Mouse (Mus musculus) ovary, adult 18-20 months (tissue): Measurements from ENCODE around the gene Hsph1.
A peak's percentile ranks its signal among the peaks of the same experiment; 100 is the strongest.

Experiments used
- DNase-seq: peaks from one replicate; pipeline ENCODE4 v3.0.0; 2022; ENCODE audit warnings: low spot score, mixed read lengths

Gene Hsph1

DNA sequence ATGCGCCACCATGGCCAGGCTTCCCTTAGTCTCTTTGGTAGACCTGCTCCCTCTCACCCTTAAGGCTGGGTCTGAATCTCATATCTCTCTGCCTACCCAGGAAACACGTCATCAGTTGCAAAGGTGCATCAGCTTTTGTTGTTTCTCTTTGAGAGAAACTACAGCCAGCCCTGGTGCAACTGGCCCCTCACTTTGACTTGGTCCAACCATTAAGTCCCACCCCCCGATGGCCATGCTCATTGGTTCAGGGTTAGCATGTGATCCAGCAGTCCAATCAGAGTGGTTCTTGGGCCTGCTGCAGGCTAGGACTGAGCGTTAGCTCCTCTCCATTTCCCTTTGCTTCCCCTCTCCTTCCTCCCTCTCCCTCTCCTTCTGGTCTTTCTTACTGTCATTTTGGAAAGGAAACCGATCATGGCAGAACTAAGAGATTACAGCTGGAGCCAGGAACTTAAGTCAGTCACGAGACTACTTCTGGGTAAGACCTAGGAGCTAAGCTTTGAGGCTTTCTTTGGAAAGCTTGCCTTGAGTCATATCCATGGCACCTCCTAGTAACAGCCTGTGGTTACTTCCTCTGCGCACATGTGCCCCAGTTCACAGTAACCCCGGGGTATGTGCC is 5.2 kb upstream of the Hsph1 start:
- DNase-seq, result no peak

DNA sequence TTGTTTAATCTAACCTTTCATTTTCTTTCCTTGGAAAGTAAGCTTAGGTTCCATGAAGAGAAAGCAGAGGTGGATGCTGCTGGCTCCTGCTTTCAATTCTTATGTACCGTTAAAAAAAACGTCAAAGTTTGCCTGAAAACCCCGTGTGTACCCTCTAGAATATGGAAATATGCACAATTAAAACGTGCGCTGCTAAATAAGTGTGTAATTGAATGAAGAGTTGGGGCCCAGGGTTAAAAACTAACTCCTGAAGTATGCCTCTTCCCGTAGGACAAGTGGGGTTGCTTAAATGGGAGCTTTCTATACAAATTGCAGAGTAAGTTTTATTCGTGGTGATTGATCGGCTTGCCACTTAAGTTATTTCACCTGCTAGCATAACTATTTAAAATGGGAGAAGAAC is 1.1 kb upstream of the Hsph1 start:
- DNase-seq, result no peak

DNA sequence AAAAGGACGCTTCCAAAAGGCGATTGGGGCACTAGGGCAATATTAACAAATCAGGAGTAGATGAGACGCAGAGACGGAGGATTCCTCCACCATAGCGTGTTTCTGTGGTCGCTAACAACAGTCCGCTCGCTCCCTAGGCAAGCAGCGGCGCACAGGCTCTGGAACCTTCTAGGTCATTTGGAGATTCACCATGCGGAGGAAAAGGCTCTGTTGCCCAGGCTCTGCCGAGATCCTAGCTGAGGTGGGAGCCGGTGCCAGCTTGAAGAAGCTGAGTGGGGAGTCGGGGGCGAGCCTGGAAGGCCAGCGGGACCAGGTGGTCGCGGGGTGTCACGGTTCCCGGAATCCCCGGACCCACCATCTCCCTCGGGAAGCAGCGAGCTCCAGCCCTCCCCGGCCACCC is 620 bp downstream of the Hsph1 start:
- peak; percentile 8 for DNase-seq

DNA sequence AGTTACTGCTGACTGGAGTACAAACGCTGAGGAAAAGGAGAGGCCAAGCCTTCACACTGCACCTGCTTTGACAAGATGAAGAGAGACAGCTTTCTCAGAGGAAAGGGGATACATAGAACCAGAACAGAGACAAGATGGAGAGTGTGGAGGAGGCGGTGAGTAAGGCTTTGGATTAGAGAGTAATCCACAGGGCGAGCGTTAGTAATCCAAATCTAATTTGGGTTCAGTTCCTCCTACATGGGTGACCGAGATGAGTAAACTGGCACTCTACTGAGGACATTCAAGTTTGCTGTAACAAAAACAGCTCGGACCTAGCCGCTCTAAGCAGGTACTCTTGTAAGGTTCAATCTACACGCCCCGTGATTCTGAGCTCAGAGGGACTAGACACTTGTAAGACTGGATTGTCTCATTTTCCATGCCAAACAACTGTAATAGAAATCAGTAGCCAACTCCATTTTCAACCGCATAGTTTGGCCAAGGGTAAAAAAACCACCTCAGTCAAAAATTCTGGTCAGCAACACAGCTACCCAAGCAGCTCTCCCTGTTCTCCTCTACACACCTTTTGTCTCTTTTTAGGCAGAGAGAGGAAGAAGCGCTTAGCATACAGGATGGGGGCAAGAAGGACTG is 1.7 kb downstream of the Hsph1 start:
- no peak for DNase-seq

DNA sequence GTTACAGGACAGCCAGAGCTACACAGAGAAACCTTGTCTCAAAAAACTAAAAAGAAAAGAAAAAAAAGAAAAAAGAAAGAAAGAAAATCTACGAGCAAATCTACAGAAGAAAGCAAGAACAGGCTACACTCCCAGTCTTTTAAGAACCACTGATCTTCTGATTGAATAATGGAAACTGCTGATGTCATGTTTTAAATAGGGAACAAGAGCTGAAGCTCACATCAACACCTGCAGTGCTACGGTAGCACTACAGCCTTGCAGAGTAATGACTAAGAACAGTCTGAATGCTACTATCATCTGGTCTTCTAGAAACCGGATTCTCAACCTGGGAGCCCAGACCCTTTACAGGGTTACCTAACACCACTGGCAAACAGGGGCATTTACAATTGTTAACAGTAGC is 10.6 kb downstream of the Hsph1 start:
- no peak for DNase-seq

DNA sequence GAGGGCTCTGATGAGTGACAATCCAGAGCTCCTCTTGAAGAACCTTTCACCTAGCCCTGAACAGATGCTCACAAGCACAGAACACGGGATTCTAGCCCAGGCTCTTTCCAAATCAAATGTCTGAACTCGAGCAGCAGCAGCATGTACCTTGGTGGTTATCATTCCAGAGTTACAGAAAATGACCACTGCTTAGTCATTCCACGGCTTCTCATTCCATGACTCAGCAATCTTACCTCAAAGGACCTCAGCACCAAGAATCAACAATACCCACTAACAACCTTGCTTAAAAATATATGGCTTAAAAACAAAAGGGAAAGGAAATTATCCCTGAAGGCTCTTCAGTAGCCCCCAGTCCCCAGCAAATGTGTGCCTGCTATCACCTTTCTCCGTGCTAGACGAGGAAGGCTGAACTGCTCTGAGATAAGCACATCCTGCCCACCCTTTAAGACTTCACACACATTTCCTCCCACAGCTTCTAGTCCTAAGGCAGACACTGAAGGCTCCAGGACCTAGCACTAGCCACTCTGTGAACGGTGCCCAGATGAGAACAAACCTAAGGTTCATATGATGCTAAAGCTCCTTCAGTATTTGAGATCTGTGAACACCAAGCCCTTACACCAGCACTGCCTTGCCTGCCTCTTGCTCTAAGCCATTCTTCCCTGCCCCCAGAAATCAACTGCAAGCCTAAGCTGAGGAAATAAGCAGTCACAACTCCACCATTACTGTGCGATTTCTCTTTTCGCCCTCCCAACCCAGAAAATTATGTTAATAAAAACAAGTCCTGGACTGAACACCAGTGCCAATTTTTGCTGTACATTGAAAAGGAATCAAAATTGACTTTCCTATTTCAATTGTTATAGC is 12.1 kb downstream of the Hsph1 start:
- no peak for DNase-seq

DNA sequence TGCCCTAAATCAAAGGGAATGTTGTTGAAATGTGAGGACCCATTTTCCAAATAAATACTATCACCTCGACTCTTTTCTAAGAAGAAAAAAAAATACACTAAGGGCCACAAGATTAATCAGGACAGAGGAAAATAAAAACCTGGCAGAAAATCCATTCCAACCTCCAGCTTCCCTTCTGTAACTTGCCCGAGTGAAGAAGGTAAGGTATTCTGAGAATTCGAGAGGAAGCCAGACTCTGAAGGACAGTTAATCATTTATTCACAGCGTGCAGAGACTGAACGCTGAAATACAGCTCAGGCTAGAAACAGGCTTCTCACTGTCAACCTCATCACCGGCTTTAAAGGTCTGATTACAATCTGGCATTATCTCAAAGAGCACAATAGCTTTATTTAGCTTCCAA is 13.5 kb downstream of the Hsph1 start:
- no peak for DNase-seq

DNA sequence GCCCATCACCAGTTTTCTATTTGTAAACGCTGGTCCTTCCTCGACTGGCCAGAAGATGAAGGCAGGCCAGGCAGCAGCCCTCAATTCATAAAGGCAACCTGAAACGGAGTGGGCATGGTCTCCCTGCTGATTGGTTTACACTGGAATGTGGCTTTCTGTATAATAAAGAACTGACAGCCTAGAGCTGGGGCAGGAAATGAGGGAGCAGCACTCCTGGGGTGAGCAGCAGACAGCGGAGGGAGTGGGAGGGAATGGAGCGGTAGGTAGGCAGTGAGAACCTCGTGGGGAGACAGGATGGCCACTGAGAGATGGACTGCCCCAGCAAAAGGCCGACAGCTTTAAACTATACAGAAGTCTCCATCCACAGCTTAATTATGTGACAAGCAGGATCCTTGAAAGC is 14.0 kb downstream of the Hsph1 start:
- no peak for DNase-seq

DNA sequence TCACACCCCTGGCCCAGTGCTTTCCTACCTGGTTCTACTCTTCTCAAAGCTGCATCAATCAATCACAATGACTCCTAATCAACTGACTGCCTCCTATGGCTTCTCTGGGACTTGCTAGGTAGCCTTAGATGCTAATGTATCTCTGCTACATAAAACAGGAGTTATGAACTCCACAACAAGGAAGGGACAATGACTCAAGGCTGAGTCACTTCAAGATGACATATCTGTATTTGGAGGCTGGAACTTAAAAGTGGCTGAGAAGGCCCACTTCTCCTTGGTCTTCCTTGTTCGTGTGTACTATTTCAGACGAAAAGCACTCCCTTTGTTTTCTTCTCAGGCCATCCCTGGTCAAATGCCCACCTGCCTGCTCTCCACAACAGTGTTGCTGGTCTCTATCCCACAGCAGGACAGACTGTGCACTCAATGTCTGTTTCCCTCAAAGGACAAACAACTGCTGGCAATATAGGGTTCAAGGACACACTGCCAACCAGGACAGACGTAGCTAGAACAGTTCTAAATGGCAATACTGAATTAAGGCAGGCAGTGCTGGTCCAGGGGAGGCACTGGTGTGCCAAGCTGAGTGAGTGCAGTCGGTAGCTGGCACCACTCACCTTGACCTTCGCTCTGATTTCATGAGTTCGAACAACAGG is 18.3 kb downstream of the Hsph1 start:
- DNase-seq, result no peak

DNA sequence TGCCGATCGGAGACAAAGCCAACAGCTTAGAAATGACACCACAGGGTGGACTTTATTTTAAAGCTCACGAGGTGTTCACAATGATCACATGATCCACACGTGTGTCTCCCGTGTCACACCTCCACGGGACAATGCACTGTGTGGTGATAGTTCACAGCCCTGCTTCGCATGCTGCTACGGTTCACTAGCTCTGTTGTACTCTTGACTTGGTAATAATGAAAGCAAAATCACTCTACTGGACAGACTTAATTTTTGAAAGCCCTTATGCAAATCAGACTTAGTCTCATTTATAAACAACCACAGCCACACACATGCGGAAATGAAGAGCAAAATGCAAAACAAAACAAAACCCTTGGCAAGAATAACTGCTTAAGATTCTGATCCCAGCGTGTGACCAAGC is 19.4 kb downstream of the Hsph1 start:
- no peak for DNase-seq

DNA sequence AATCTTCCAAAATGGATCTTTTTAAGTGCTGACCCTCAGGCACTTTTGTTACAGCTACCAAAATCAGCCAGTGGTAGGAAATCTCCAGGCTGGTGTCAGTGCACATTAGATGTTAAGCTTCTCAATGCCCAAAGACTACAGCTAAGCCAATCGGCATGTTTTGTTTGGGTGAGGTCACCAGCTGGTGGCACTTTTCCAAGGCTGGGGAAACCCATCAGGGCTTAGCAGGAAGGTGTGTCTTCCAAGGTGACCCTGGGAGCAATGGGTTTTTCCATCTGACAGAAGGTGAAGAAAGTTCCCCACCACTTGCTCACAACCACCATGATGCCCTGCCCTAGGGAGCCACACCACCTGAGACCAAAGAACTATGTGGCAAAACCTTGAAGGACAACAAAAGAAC is 20.0 kb downstream of the Hsph1 start:
- no peak for DNase-seq

DNA sequence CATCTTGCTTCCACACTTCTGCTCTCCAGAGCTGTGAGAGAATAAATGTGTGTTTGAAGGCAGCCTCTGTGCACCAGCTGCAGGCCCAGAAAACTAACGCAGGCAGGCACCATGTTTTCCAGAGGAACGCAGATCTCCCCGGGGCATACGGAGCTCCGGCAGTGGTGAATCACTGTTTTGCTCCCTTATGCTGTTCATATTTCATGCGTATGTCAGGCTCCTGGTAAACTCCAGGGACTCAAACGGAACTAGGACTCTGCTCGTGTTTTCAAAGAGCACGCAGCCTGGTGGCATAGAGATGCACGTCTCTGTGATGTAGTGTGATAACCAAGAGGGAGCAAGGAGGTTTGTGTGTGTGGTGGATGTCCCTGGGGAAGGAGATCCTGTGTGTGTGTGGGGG is 23.4 kb downstream of the Hsph1 start:
- no peak for DNase-seq

DNA sequence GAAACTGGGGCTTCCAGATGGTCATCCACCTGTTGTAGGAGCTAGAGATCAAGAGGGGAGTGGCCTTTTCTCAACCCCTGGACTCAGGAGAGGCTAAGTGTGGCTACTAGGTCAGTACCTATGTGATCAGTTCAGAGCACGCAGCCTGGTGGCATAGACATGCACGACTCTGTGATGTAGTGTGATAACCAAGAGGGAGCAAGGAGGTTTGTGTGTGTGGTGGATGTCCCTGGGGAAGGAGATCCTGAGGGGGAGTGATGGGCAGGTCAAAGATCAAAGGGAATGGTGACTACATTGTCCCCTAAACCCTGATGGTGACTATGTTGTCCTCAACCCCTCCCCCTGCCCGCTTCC is 24.0 kb downstream of the Hsph1 start:
- DNase-seq, result no peak

DNA sequence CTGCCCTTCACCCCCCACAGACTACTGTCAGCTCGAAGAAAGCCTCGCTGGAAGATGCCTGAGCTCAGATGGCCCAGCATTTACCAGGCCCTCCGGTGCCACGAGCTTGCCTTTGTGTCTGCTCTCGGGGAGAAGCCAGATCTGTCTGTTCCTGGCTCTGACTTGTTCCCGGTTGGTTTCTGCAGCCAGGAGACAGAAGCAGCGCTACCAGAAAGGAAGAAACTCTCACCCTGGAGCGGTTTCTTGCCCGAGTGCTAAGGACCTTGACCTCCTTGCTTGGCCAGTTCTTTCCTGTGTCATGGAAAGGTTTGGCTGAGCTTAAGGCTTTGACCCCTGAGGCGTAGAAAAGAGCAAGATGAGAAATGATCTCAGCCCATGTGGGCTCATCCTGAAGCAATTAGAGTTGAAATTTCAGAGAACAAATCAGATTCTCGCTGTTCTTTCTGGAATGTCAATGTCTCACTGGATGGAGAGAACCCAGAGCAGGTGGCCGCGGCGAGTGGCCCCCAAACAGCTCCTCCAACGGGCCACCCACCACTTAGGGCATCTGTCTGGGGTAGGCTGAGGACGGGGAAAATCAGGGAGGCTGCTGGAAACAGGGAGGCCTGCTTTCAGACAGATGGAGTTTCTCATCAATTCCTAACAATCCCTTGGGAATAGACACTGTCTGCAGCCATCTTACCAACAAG is 24.6 kb downstream of the Hsph1 start:
- DNase-seq, result no peak

DNA sequence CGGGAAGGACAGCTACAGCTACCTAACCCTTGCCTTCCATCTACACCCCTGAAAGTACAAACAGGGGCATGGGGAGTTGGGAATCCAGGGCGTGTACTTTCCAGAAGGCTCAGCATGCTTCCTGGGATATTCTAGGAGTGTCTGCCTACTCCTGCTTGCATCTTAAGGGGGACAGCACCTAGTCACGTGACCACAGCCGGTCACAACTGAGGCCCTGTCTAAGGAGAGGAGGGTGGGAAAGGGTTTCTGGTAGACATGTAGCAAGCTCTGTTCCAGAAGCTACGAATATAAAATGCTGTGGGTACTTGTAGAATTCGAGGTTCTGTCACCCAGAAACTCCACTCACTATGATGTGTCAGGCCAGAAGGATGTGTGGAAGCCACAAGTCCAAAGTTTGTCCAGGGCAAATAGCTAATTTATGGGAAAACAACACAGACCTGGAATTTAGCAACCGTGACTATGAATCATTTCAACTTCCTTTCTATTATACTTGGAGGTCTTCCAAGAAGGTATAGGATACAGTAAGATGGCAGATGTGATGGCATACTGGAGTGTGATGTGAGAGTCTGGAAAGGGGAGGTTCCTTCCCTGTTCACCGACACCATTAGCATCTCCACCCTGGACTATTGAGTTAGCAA is 29.0 kb downstream of the Hsph1 start:
- DNase-seq, result no peak

DNA sequence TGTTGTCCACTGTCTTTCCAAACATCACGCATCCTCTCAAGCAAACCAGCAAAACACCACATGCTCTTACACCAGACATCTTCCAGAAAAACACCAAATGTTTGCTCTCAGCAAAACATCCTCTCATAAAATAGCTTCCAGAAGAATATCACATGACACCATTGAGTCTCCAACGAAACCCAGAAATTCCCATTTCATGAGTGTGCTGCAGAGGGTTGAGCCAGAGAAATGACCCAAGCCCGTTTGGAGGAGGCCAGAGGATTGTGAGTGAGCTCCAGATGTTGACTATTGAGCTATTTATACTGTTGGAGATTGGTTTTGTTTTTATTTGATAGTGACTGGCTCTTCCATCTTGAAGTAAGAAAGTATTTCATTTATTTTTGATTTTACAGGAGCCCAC is 32.9 kb downstream of the Hsph1 start:
- DNase-seq, result no peak

DNA sequence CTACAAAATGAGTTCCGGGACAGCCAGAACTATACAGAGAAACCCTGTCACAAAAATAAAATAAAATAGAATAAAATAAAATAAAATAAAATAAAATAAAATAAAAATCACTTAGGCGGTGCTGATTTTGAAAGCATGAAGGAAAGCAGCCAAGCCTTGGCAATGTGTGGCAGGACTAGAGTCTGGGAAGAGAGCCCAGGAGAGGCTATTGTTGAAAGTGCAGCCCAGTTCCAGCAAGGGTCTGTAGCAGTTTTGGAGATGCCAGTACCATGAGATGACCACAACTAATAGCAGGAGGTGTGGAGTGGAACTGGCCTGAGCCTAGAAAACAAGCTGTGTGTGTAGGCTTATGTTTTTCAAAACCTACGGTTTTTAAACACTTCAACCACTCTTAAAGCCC is 34.2 kb downstream of the Hsph1 start:
- no peak for DNase-seq

DNA sequence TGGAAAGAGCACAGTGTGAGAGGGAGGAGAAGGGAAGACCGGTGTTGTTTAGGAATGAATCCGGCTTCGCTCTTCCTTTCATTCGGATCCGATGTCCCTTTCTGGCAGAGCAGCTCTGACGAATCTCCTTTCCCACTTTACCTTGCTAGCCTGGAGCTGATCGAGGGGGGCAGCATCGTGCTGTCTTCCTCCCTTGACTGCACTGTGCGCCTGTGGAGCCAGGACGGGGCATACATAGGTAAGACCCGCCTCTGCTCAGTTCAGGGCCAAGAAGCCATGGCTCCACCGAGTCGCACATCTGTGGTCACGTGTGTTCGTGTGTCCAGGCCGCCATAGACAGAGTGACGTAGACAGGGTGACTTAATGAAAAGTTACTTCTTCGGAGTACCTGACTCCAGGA is 38.8 kb downstream of the Hsph1 start:
- no peak for DNase-seq

DNA sequence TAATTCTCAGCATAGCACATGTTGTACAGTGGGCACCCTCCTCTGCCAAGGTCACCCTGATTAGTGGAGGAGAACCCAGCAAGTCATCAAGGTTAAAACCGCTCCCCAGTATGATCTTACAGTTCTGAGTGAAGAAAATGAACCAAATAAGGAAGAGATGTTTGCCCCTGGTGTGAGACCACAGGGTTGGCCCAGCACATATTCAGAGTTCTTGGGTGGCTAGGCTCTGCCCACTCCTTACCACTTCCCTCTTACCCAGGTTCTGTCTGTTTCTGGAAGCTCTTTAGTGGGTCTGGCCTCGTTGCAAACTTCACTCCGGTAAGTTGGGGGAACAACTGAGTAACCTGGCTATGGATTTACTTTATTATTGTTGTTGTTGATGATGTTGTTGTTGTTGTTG is 42.0 kb downstream of the Hsph1 start:
- no peak for DNase-seq

DNA sequence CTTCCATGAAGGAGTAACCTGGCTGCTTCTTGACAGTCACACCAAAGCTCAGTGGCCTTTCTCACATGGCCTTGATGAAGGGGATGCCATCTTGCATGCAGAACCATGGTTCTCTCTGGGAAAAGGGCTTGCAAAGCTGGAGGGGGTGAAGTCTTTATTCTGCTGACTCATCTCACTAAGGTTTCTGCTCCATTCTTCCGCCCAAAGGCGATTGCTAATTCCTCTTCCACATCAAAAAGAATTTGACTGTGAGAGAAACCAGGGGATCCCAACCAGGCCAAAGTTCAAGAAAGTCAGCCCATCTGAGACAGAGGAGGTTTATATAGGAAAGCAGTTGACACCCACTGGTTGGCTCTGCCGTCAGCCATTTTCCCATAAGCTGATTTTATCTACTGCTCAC is 46.2 kb downstream of the Hsph1 start:
- no peak for DNase-seq

DNA sequence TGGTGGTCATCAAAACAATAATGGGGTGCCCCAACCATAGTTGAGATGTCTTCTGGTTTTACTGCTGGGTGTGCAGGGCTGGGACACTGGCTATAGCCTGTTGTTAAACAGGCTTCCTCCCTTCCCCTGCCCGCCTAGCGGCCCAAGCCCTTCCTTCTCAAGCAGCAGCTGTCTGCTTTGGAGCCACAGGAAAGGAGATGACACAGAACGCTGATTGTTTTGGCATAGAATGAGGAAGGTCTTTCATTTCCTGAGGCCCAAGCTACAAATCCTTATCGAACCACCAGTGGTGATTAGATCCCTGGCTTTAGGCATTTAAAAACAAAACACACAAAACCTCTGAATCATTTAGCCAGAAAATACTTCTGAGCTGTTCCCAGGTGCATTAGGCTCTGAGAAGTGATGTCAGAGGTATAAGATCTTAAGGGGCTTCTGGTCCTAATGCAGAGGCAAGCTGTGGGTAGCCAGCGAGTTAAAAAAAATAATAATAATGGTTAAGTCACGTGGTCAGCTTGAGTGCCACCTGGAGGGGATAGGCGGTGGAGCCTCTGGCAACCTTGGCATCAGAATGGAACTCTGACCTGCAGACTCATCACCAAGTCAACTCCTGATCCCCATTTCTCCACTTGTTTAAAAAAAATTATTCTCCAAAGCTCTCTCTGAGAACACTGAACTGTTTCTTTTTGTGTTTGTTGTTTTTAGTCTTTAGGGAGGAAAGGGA is 47.2 kb downstream of the Hsph1 start:
- DNase-seq, result no peak
